Mouse (Mus musculus) skeletal muscle tissue, postnatal 0 days (tissue): ENCODE results near the gene Lrrc10b. TPM values are rescaled to one million over a fixed set of nuclear protein-coding genes. Genes with fewer than 3 reads are reported as not detected.

Experiments
- polyA plus RNA-seq: library from polyadenylated mRNA; unstranded; fragments of >200 nt; fragmentation: Nextera tagmentation; extraction: Ambion mirVana; gene quantifications from 2 replicates; pipeline ENCODE4 v1.2.1, GENCODE M21; 2015

Lrrc10b gene
- polyA plus RNA-seq: 0.12 and 0.28 TPM in 2 replicates

GRCm38 (mm10) chr19:10456752-10457483, at the start of gene Lrrc10b:
Gene Lrrc10b, minus strand, starts transcription at chr19:10457473.

GRCm38 (mm10) chr19:10482703-10483102, 25.4 kb upstream of the Lrrc10b start, which contains the start of gene Ppp1r32:
Gene Ppp1r32, minus strand, starts transcription at chr19:10482928.

Other genes with a start within 250 kb of the Lrrc10b start
- 0.06 and 0.13 TPM in 2 replicates for gene Myrf, start 216.7 kb downstream of the Lrrc10b start, polyA plus RNA-seq
- 1.5 and 1.7 TPM in 2 replicates for gene Dagla, start 152.6 kb downstream of the Lrrc10b start, polyA plus RNA-seq
- 0.59 and 1.6 TPM in 2 replicates for gene Syt7, start 68.4 kb downstream of the Lrrc10b start, polyA plus RNA-seq
- 0.17 TPM in 1 of 2 replicates, not detected in the other for gene Ppp1r32, start 25.5 kb upstream of the Lrrc10b start, polyA plus RNA-seq
- 17.2 and 17.3 TPM in 2 replicates for gene Cpsf7, start 67.8 kb upstream of the Lrrc10b start, polyA plus RNA-seq
- 44.2 and 47.1 TPM in 2 replicates for gene Sdhaf2, start 68.7 kb upstream of the Lrrc10b start, polyA plus RNA-seq
- gene Tmem216, start 98.8 kb upstream of the Lrrc10b start, polyA plus RNA-seq: 12.1 and 17.5 TPM in 2 replicates
- 9.1 and 10.6 TPM in 2 replicates for gene Cyb561a3, start 119.7 kb upstream of the Lrrc10b start, polyA plus RNA-seq
- gene Tmem138, start 119.9 kb upstream of the Lrrc10b start, polyA plus RNA-seq: 7.5 and 9.1 TPM in 2 replicates
- gene Ddb1, start 147.9 kb upstream of the Lrrc10b start, polyA plus RNA-seq: 177 and 194 TPM in 2 replicates
- 6.8 and 8.3 TPM in 2 replicates for gene Tkfc, start 148.2 kb upstream of the Lrrc10b start, polyA plus RNA-seq
- gene Vwce, start 176.7 kb upstream of the Lrrc10b start, polyA plus RNA-seq: 0.17 and 0.28 TPM in 2 replicates
- 0.40 TPM in 1 of 2 replicates, not detected in the other for gene Pga5, start 220.6 kb upstream of the Lrrc10b start, polyA plus RNA-seq
- gene Vps37c, start 231.3 kb upstream of the Lrrc10b start, polyA plus RNA-seq: 21.6 and 22.5 TPM in 2 replicates